ENCODE assay signal across 12 mouse cellular contexts in genomic region chr2:129955260-129955691, GRCm38 (mm10). TPM values are rescaled to one million over a fixed set of nuclear protein-coding genes. Genes with fewer than 3 reads are reported as not detected.
DNase-seq lines count a peak whose midpoint lies in the region; ATAC-seq and TF ChIP-seq lines count a peak whose summit lies in the region.
"Had no signal": no experiment of that assay in that cellular context is flagged by ENCODE, and none has a peak within 500 bp of the region (broad histone marks: within the 10 kb centered on the region; RNA-seq: fewer than 3 reads in every experiment).

No protein-coding gene starts in this region.

- no peak overlapping the region for H3K27ac ChIP-seq in kidney, postnatal 0 days
- H3K27ac ChIP-seq in kidney, adult 2 months (ENCODE audit: insufficient read depth, low read depth, low read length) = no peak overlapping the region
- H3K27ac ChIP-seq: forebrain, embryonic 10.5 days had no signal

- intact Hi-C loops in heart, postnatal 10 days (cut with DNase I) = no loop called here

- no peaks in the 10 kb centered on the region for H3K36me3 ChIP-seq in kidney, postnatal 0 days (ENCODE audit: insufficient read depth, low read length)
- no peaks in the 10 kb centered on the region for H3K36me3 ChIP-seq in kidney, adult 2 months (ENCODE audit: control insufficient read depth, insufficient read depth, low read length)
- H3K36me3 ChIP-seq: forebrain, embryonic 10.5 days; G1E had no signal

- no peak overlapping the region for H3K9ac ChIP-seq in kidney, postnatal 0 days (ENCODE audit: low read depth, low read length)

- no peak for TF ChIP-seq POLR2A in kidney, adult 2 months (IDR thresholded peaks at IDR 0.05; ENCODE audit: low read depth, low read length)

- DNase-seq in adrenal gland, adult (ENCODE audit: inconsistent age in 2 of 2, low spot score in 1 of 2) = peak; percentile 56 to 79
- no peak for DNase-seq in adrenal gland, postnatal 4 days (ENCODE audit: low spot score in 2 of 2)
- DNase-seq in kidney, postnatal 0 days (ENCODE audit: low spot score) = peak; percentile 51
- no peak for DNase-seq in kidney, adult 2 months
- DNase-seq in adrenal gland, postnatal 36 days = peak; percentile 58 to 65
- peak; percentile 12 to 23 for DNase-seq in heart, postnatal 10 days
- DNase-seq in urinary bladder, postnatal 10 days (ENCODE audit: low spot score) = no peak
- no peak for DNase-seq in thymus, postnatal 36 days
- DNase-seq: cerebellum, adult 9-11 months had no signal

- no peak for ATAC-seq in kidney, postnatal 0 days (replicated peaks; ENCODE audit: low FRiP score, low read depth)

- H3K4me2 ChIP-seq in kidney, postnatal 0 days (ENCODE audit: low read length) = no peak overlapping the region

- no peaks in the 10 kb centered on the region for H3K27me3 ChIP-seq in kidney, postnatal 0 days (ENCODE audit: insufficient read depth, low read length)
- H3K27me3 ChIP-seq in kidney, adult 2 months (replicated peaks; ENCODE audit: control insufficient read depth, insufficient read depth, low read length) = no peaks in the 10 kb centered on the region

- no peaks in the 10 kb centered on the region; the same call in 1 of the 2 replicates for H3K4me1 ChIP-seq in kidney, postnatal 0 days (replicated peaks; ENCODE audit: insufficient read depth, low read length)
- no peaks in the 10 kb centered on the region for H3K4me1 ChIP-seq in kidney, adult 2 months (ENCODE audit: control insufficient read depth, insufficient read depth, low read length)
- H3K4me1 ChIP-seq: forebrain, embryonic 10.5 days had no signal

- 21% methylated on average over 8 of the region's 8 CpGs for WGBS in kidney, postnatal 0 days
- 34% methylated on average over 8 of the region's 8 CpGs for WGBS in kidney, adult 2 months

- H3K4me3 ChIP-seq in kidney, postnatal 0 days (replicated peaks; ENCODE audit: low read depth, low read length) = no peak overlapping the region
- no peak overlapping the region for H3K4me3 ChIP-seq in kidney, adult 2 months (ENCODE audit: insufficient read depth, low read depth, low read length)
- H3K4me3 ChIP-seq: forebrain, embryonic 10.5 days; megakaryocyte, embryonic 14.5 days had no signal

- H3K9me3 ChIP-seq in kidney, postnatal 0 days (replicated peaks; ENCODE audit: low read length) = no peaks in the 10 kb centered on the region
- H3K9me3 ChIP-seq: forebrain, embryonic 10.5 days; G1E had no signal

- TF ChIP-seq CTCF in kidney, postnatal 0 days (IDR thresholded peaks at IDR 0.05; ENCODE audit: low read depth) = no peak
- TF ChIP-seq CTCF in kidney, adult 2 months (conservative IDR thresholded peaks at IDR 0.05; ENCODE audit: insufficient read depth, insufficient read length, low read depth, low read length) = no peak

RNA-seq across cellular contexts. Expression of gene Tgm3, which starts 56.9 kb away (rescaled TPM):
- total RNA-seq in adrenal gland, postnatal 4 days (2021) = under 1 TPM; 0.14 to 0.17 TPM
- not detected in 2 replicates for polyA plus RNA-seq in kidney, postnatal 0 days (2015; fragmentation: Nextera tagmentation; extraction: Ambion mirVana)
- 0.02 and 0.07 TPM in 2 replicates for polyA plus RNA-seq in kidney, adult 2 months (2012; rRNA removed)
- total RNA-seq in adrenal gland, postnatal 36 days (2021) = under 1 TPM; 0.13 to 0.63 TPM
- under 1 TPM; 0.05 TPM for total RNA-seq in heart, postnatal 10 days (2021)
- polyA plus RNA-seq: forebrain, embryonic 10.5 days; G1E had no signal

Comparison
In these comparisons a context has a peak if more than half of its experiments do, and no peak if none do; other contexts are left out.
1. DNase-seq: peak in adrenal gland, adult (2 of 2), kidney, postnatal 0 days (single experiment), adrenal gland, postnatal 36 days (2 of 2) and heart, postnatal 10 days (2 of 2); none in adrenal gland, postnatal 4 days (0 of 2), kidney, adult 2 months (single experiment), urinary bladder, postnatal 10 days (single experiment) and thymus, postnatal 36 days (0 of 2).